Mouse (Mus musculus): Measurements from ENCODE around the gene Kcnd1. TPM values are rescaled to one million over a fixed set of nuclear protein-coding genes. Genes with fewer than 3 reads are reported as not detected.

Kcnd1 gene
- 0.79 and 1.3 TPM in 2 replicates for polyA plus RNA-seq (2012; rRNA removed)

DNA sequence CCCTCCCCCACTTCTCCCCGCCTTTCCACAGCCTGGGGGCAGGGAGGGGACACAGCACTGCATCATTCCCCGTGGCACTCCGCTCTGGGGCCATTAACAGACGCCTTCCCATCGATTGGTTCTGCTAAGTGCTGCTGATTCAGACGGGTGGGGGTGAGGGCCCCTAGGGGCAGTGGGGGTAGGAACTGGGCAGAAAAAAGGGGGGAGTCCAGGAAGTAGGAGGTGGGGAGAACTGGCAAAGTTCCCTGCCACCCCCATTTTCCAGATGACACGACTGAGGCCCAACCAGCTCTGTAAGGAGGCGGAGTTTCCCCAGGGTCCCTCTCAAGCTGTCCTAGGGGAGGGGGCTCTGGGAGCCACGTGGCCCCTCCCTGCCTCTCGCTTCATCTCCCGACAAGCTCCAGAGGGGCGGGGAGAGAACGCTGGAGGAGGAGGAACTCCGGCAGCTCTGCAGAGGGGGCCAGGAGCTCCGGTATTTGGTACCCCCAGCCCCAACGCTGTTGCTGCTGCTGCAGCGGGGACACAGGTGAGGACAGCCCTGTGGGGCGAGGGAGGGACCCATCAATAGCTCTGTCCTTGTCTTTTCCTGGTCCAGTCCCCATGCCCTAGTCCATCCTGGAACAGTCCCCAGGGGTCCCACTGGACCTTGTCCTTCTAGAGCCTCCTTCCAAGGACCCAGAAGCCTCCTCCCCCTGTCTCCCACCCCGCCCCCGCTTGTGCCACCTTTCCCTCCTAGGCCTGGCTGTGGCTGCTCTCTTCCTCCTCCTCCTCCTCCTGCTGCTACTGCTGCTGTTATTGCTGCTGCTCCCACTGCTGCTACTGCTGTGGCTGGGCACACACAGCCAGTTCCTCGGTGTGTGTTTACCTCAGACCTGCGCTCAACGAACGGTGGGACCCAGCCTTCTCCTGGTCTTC is at the start of gene Kcnd1:
TSS of gene Kcnd1 (plus strand) at position 425 of the 915 bp plus-strand sequence.
- TF ChIP-seq POLR2A (IDR thresholded peaks at IDR 0.05; ENCODE audit: control insufficient read depth, low read depth, low read length) (no peak), CTCF (IDR thresholded peaks at IDR 0.05; ENCODE audit: control insufficient read depth, insufficient read depth, insufficient replicate concordance, low read depth, low read length) (no peak)
- H3K27me3 ChIP-seq (ENCODE audit: control insufficient read depth, insufficient read depth, low read length): no peaks in the 10 kb centered on the region
- H3K36me3 ChIP-seq (ENCODE audit: control insufficient read depth, insufficient read depth, low read length): no peaks in the 10 kb centered on the region
- no peak within 1 kb of the TSS for H3K27ac ChIP-seq (ENCODE audit: control insufficient read depth, insufficient read depth, low read depth, low read length)
- peak within 1 kb of the TSS; percentile 13 for H3K4me3 ChIP-seq (ENCODE audit: control insufficient read depth, low read depth, low read length)
- peaks cover 2% of the 10 kb centered on the region for H3K4me1 ChIP-seq (ENCODE audit: control insufficient read depth, insufficient read depth, low read length)

DNA sequence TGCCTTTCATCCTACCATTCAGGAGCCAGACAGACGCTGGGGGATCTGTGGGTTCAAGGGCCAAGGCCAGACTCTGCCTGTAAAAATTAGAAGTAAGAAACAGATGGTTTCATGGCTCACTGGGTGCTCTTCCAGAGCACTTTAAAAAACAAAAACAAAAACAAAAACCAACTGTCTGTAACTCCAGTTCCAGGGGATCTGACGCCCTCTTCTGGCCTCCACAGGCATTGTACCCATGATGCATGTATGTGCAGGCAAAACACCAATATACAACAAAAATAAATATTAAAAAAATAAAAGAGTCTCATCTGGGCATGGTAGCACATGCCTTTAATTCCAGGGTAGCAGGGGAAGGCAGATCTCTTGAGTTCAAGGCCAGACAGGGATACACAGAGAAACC is 49.3 kb upstream of the Kcnd1 start:
- no peaks in the 10 kb centered on the region for H3K27me3 ChIP-seq (ENCODE audit: control insufficient read depth, insufficient read depth, low read length)
- TF ChIP-seq CTCF (IDR thresholded peaks at IDR 0.05; ENCODE audit: control insufficient read depth, insufficient read depth, insufficient replicate concordance, low read depth, low read length) (no peak), POLR2A (IDR thresholded peaks at IDR 0.05; ENCODE audit: control insufficient read depth, low read depth, low read length) (no peak)
- no peaks in the 10 kb centered on the region for H3K4me1 ChIP-seq (ENCODE audit: control insufficient read depth, insufficient read depth, low read length)
- no peaks in the 10 kb centered on the region for H3K36me3 ChIP-seq (ENCODE audit: control insufficient read depth, insufficient read depth, low read length)
- no peak overlapping the region for H3K27ac ChIP-seq (ENCODE audit: control insufficient read depth, insufficient read depth, low read depth, low read length)
- no peak overlapping the region for H3K4me3 ChIP-seq (ENCODE audit: control insufficient read depth, low read depth, low read length)

DNA sequence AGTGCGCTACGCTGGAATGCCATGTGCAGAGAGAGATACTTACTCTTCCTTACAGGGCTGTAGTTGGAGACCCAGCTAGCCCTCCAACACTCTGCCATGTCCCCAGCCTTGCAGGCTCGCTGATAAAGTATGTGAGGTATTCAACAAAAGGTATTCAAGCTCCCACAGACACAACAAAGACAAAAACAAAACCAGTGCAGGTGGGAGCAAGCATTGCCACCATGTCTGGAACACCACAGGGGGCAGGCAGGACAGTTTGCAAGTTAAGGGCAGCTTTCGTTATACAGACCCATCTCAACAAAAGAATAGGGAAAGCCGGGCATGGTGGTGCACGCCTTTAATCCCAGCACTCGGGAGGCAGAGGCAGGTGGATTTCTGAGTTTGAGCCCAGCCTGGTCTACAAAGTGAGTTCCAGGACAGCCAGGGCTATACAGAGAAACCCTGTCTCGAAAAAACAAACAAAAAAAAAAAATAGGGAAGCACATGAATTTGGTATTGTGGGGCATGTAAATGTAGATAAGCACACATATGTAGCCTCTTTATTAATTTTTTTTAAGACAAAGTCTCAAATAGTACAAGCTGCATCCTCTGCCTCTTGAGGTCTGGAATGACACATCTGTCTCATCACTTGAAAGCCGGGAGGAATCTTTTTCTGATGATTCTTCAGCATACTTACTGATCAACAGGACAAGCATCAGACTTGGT is 46.4 kb upstream of the Kcnd1 start:
- H3K27me3 ChIP-seq (ENCODE audit: control insufficient read depth, insufficient read depth, low read length): no peaks in the 10 kb centered on the region
- no peaks in the 10 kb centered on the region for H3K36me3 ChIP-seq (ENCODE audit: control insufficient read depth, insufficient read depth, low read length)
- TF ChIP-seq CTCF (IDR thresholded peaks at IDR 0.05; ENCODE audit: control insufficient read depth, insufficient read depth, insufficient replicate concordance, low read depth, low read length): no peak
- no peak for TF ChIP-seq POLR2A (IDR thresholded peaks at IDR 0.05; ENCODE audit: control insufficient read depth, low read depth, low read length)
- H3K27ac ChIP-seq (ENCODE audit: control insufficient read depth, insufficient read depth, low read depth, low read length): no peak overlapping the region
- no peak overlapping the region for H3K4me3 ChIP-seq (ENCODE audit: control insufficient read depth, low read depth, low read length)
- H3K4me1 ChIP-seq (ENCODE audit: control insufficient read depth, insufficient read depth, low read length): no peaks in the 10 kb centered on the region

DNA sequence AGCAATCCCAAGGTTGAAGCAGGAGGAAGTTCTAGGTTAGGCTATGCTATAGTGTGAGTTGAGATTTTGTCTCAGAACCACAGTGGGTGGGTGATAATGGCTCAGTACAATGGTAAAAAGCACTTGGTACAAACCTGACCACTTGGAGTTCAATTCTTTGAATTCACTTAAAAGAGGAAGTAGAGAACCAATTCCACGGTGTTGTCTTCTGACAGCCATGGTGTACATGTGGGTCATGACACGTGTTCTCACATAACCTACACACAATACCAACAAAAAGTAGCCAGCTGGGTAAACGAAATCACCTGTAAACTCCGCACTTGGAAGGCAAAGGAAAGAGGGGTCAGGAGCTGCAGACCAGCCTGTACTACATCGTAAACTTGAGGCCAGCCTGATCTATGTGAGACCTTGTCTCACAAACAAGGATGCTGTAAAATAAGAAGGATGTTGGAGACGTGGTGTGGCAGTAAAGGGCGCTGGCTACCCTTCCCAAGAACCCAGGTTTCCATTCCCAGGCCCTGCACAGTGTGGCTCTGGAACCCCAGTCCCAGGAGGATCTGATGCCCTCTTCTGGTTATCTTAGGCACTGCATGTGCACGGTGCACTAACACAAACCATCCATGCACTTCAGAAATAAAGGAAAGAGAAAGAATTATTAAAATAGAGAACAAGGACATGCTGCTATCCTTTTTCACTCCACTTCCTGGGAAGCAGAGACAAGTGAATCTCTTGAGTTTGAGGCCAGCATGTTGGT is 45.6 kb upstream of the Kcnd1 start:
- TF ChIP-seq POLR2A (IDR thresholded peaks at IDR 0.05; ENCODE audit: control insufficient read depth, low read depth, low read length) (no peak), CTCF (IDR thresholded peaks at IDR 0.05; ENCODE audit: control insufficient read depth, insufficient read depth, insufficient replicate concordance, low read depth, low read length) (peak; percentile 30; the same call in 1 of the 2 replicates)
- Histone ChIP-seq H3K36me3 (ENCODE audit: control insufficient read depth, insufficient read depth, low read length) (no peaks in the 10 kb centered on the region), H3K27me3 (ENCODE audit: control insufficient read depth, insufficient read depth, low read length) (no peaks in the 10 kb centered on the region), H3K27ac (ENCODE audit: control insufficient read depth, insufficient read depth, low read depth, low read length) (no peak overlapping the region), H3K4me3 (ENCODE audit: control insufficient read depth, low read depth, low read length) (no peak overlapping the region), H3K4me1 (ENCODE audit: control insufficient read depth, insufficient read depth, low read length) (no peaks in the 10 kb centered on the region)

DNA sequence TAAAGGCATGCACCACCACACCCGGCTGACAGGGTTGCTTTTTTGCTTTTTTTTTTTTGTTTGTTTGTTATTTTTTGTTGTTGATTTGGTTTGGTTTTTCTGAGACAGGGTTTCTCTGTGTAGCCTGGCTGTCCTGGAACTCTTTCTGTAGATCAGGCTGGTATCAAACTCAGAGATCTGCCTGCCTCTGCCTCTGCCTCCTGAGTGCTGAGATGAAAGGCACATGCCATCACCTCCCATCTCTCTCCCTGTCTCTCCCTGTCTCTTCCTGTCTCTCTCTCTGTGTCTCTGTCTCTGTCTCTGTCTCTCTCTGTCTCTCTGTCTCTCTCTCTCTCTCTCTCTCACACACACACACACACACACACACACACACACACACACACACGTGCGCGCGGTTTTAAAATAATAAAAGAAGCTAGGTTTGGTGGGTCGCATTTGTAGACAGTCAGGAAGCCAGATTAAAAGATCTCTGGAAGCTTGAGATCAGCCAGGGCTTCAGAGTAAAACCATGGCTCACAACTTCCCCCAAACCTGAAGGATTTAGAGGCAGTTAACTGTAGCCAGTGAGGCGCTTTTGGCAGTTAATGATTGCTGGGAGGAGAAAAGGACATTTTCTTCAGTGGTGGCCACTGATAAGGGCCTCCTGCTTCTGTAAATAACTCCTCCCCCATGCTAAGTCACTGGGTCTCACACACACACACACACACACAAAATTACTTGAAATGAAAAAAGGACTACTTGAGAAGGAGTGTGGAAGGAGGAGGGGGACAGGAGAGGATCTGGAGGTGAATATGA is 43.4 kb upstream of the Kcnd1 start:
- no peak overlapping the region for H3K4me3 ChIP-seq (ENCODE audit: control insufficient read depth, low read depth, low read length)
- no peaks in the 10 kb centered on the region for H3K27me3 ChIP-seq (ENCODE audit: control insufficient read depth, insufficient read depth, low read length)
- H3K4me1 ChIP-seq (ENCODE audit: control insufficient read depth, insufficient read depth, low read length): no peaks in the 10 kb centered on the region
- no peaks in the 10 kb centered on the region for H3K36me3 ChIP-seq (ENCODE audit: control insufficient read depth, insufficient read depth, low read length)
- TF ChIP-seq CTCF (IDR thresholded peaks at IDR 0.05; ENCODE audit: control insufficient read depth, insufficient read depth, insufficient replicate concordance, low read depth, low read length): no peak
- no peak for TF ChIP-seq POLR2A (IDR thresholded peaks at IDR 0.05; ENCODE audit: control insufficient read depth, low read depth, low read length)
- H3K27ac ChIP-seq (ENCODE audit: control insufficient read depth, insufficient read depth, low read depth, low read length): no peak overlapping the region; the same call in 1 of the 2 replicates

DNA sequence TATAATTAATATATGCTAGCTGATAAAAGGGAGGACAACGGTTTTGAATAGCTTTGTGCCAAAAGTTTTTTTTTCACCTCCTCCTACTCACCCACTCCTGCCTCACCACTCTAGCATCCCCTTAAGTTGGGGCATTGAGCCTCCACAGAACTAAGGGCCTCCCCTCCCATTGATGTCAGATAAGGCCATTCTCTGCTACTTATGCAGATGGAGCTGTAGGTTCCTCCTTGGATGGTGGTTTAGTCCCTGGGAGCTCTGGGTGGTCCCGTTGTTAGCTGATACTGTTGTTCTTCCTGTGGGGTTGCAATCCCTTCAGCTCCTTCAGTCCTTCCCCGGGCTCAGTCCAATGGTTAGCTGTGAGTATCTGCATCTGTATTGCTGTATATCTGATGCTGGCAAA is 42.8 kb upstream of the Kcnd1 start:
- Histone ChIP-seq H3K27me3 (ENCODE audit: control insufficient read depth, insufficient read depth, low read length) (no peaks in the 10 kb centered on the region), H3K4me3 (ENCODE audit: control insufficient read depth, low read depth, low read length) (no peak overlapping the region), H3K36me3 (ENCODE audit: control insufficient read depth, insufficient read depth, low read length) (no peaks in the 10 kb centered on the region), H3K27ac (ENCODE audit: control insufficient read depth, insufficient read depth, low read depth, low read length) (0 out of 2 replicates have a peak overlapping the region, but pooled peaks have one; percentile 13), H3K4me1 (ENCODE audit: control insufficient read depth, insufficient read depth, low read length) (no peaks in the 10 kb centered on the region)
- TF ChIP-seq CTCF (IDR thresholded peaks at IDR 0.05; ENCODE audit: control insufficient read depth, insufficient read depth, insufficient replicate concordance, low read depth, low read length) (no peak), POLR2A (IDR thresholded peaks at IDR 0.05; ENCODE audit: control insufficient read depth, low read depth, low read length) (no peak)
